Mouse (Mus musculus): ENCODE data around the gene Aff4.

The Aff4 gene

GRCm38 (mm10) chr11:53426914-53427313 lies 76.3 kb downstream of the Aff4 start:
- peak in 1 of 2 experiments; percentile 23 for DNase-seq (ENCODE audit: inconsistent age in 2 of 2, low spot score in 1 of 2)

- peak in 1 of 2 experiments; percentile 57 for DNase-seq (ENCODE audit: inconsistent age in 2 of 2, low spot score in 1 of 2)
Observed at GRCm38 (mm10) chr11:53427993-53428715, 77.5 kb downstream of the Aff4 start.

- peak in 1 of 2 experiments; percentile 36 for DNase-seq (ENCODE audit: inconsistent age in 2 of 2, low spot score in 1 of 2)
Observed at GRCm38 (mm10) chr11:53428716-53429057, 78.1 kb downstream of the Aff4 start.

- no peak for DNase-seq (ENCODE audit: inconsistent age in 2 of 2, low spot score in 1 of 2)
Observed at GRCm38 (mm10) chr11:53429182-53429581, 78.5 kb downstream of the Aff4 start.

- DNase-seq (ENCODE audit: inconsistent age in 2 of 2, low spot score in 1 of 2): no peak
Observed at GRCm38 (mm10) chr11:53430300-53430669, 79.7 kb downstream of the Aff4 start.

GRCm38 (mm10) chr11:53430670-53431346 lies 80.2 kb downstream of the Aff4 start, which contains the start of the genes Uqcrq and Gdf9:
Gene Uqcrq (minus strand): TSS chr11:53430831.
Gene Gdf9 (plus strand): TSS chr11:53431023.
- peak; percentile 99 to 100 for DNase-seq (ENCODE audit: inconsistent age in 2 of 2, low spot score in 1 of 2)

GRCm38 (mm10) chr11:53431347-53432056 lies 80.9 kb downstream of the Aff4 start:
- no peak for DNase-seq (ENCODE audit: inconsistent age in 2 of 2, low spot score in 1 of 2)

- no peak for DNase-seq (ENCODE audit: inconsistent age in 2 of 2, low spot score in 1 of 2)
Observed at GRCm38 (mm10) chr11:53433057-53433456, 82.4 kb downstream of the Aff4 start.

GRCm38 (mm10) chr11:53435504-53435903 lies 84.9 kb downstream of the Aff4 start:
- DNase-seq (ENCODE audit: inconsistent age in 2 of 2, low spot score in 1 of 2): no peak

GRCm38 (mm10) chr11:53436338-53436737 lies 85.7 kb downstream of the Aff4 start:
- DNase-seq (ENCODE audit: inconsistent age in 2 of 2, low spot score in 1 of 2): no peak

- peak; percentile 64 to 82 for DNase-seq (ENCODE audit: inconsistent age in 2 of 2, low spot score in 1 of 2)
Observed at GRCm38 (mm10) chr11:53441921-53442320, 91.3 kb downstream of the Aff4 start.

GRCm38 (mm10) chr11:53443861-53444260 lies 93.2 kb downstream of the Aff4 start:
- DNase-seq (ENCODE audit: inconsistent age in 2 of 2, low spot score in 1 of 2): peak; percentile 65 to 83

GRCm38 (mm10) chr11:53445562-53445961 lies 94.9 kb downstream of the Aff4 start:
- DNase-seq (ENCODE audit: inconsistent age in 2 of 2, low spot score in 1 of 2): peak; percentile 82 to 84

- no peak for DNase-seq (ENCODE audit: inconsistent age in 2 of 2, low spot score in 1 of 2)
Observed at GRCm38 (mm10) chr11:53446183-53446582, 95.5 kb downstream of the Aff4 start.

- no peak for DNase-seq (ENCODE audit: inconsistent age in 2 of 2, low spot score in 1 of 2)
Observed at GRCm38 (mm10) chr11:53447996-53448395, 97.4 kb downstream of the Aff4 start.

GRCm38 (mm10) chr11:53448529-53448928 lies 97.9 kb downstream of the Aff4 start:
- DNase-seq (ENCODE audit: inconsistent age in 2 of 2, low spot score in 1 of 2): peak; percentile 81 to 89

- no peak for DNase-seq (ENCODE audit: inconsistent age in 2 of 2, low spot score in 1 of 2)
Observed at GRCm38 (mm10) chr11:53450070-53450705, 99.6 kb downstream of the Aff4 start.

GRCm38 (mm10) chr11:53451361-53451760 lies 100.7 kb downstream of the Aff4 start:
- no peak for DNase-seq (ENCODE audit: inconsistent age in 2 of 2, low spot score in 1 of 2)

GRCm38 (mm10) chr11:53452396-53452795 lies 101.8 kb downstream of the Aff4 start:
- no peak for DNase-seq (ENCODE audit: inconsistent age in 2 of 2, low spot score in 1 of 2)

GRCm38 (mm10) chr11:53453031-53453430 lies 102.4 kb downstream of the Aff4 start:
- DNase-seq (ENCODE audit: inconsistent age in 2 of 2, low spot score in 1 of 2): no peak

Measured in adrenal gland, adult (tissue).